ENCODE assay signal across 10 mouse cellular contexts in genomic region chr13:33085695-33086432, GRCm38 (mm10). TPM values are rescaled to one million over a fixed set of nuclear protein-coding genes. Genes with fewer than 3 reads are reported as not detected.
DNase-seq lines count a peak whose midpoint lies in the region; ATAC-seq lines count a peak whose summit lies in the region.
"Had no signal": no experiment of that assay in that cellular context is flagged by ENCODE, and none has a peak within 500 bp of the region (broad histone marks: within the 10 kb centered on the region; RNA-seq: fewer than 3 reads in every experiment).

No protein-coding gene starts in this region.

- no peaks in the 10 kb centered on the region for H3K9me3 ChIP-seq in lung, embryonic 16.5 days (ENCODE audit: control insufficient read depth, low read length)
- no peaks in the 10 kb centered on the region for H3K9me3 ChIP-seq in kidney, embryonic 16.5 days (ENCODE audit: low read length)

- no peak overlapping the region for H3K9ac ChIP-seq in lung, embryonic 16.5 days (ENCODE audit: low read length)
- H3K9ac ChIP-seq in kidney, embryonic 16.5 days (replicated peaks; ENCODE audit: low read length) = no peak overlapping the region
- H3K9ac ChIP-seq: liver, embryonic 15.5 days had no signal

- H3K27me3 ChIP-seq in lung, embryonic 16.5 days (ENCODE audit: control insufficient read depth, insufficient read depth, low read depth, low read length) = no peaks in the 10 kb centered on the region
- H3K27me3 ChIP-seq in kidney, embryonic 16.5 days (ENCODE audit: insufficient read depth, low read length) = no peaks in the 10 kb centered on the region
- H3K27me3 ChIP-seq: liver, embryonic 15.5 days had no signal

- H3K36me3 ChIP-seq in lung, embryonic 16.5 days (ENCODE audit: control insufficient read depth, insufficient read depth, low read length) = no peaks in the 10 kb centered on the region
- no peaks in the 10 kb centered on the region for H3K36me3 ChIP-seq in kidney, embryonic 16.5 days (ENCODE audit: insufficient read depth, low read length)
- H3K36me3 ChIP-seq: liver, embryonic 15.5 days had no signal

- ATAC-seq in lung, embryonic 16.5 days (ENCODE audit: low read depth) = peak; percentile 83
- ATAC-seq in kidney, embryonic 16.5 days (ENCODE audit: low FRiP score, low TSS enrichment) = no peak
- no peak for ATAC-seq in erythroblast, adult 5-6 weeks (replicated peaks; ENCODE audit: low FRiP score, poor library complexity, severe bottlenecking)

- H3K4me1 ChIP-seq in lung, embryonic 16.5 days (replicated peaks; ENCODE audit: control insufficient read depth, insufficient read depth, low read length) = peaks cover 6% of the 10 kb centered on the region
- H3K4me1 ChIP-seq in kidney, embryonic 16.5 days (ENCODE audit: insufficient read depth, low read length) = no peaks in the 10 kb centered on the region
- H3K4me1 ChIP-seq: liver, embryonic 15.5 days had no signal

- no peak overlapping the region for H3K4me2 ChIP-seq in lung, embryonic 16.5 days (ENCODE audit: low read depth, low read length)
- H3K4me2 ChIP-seq in kidney, embryonic 16.5 days (replicated peaks; ENCODE audit: low read depth, low read length) = no peak overlapping the region
- H3K4me2 ChIP-seq: liver, embryonic 15.5 days had no signal

- H3K4me3 ChIP-seq in lung, embryonic 16.5 days (ENCODE audit: low read length) = no peak overlapping the region
- no peak overlapping the region for H3K4me3 ChIP-seq in kidney, embryonic 16.5 days (ENCODE audit: low read length)
- H3K4me3 ChIP-seq: liver, embryonic 15.5 days had no signal

- intact Hi-C loops in heart, postnatal 25 days (cut with DNase I) = no loop called here

- peak; percentile 93 for DNase-seq in heart, adult 11 months
- no peak for DNase-seq in heart, postnatal 25 days (ENCODE audit: low spot score)
- peak; percentile 81 for DNase-seq in cerebellum, adult 11-12 months
- peak; percentile 21 for DNase-seq in heart, postnatal 4 days
- DNase-seq in right cerebral cortex, postnatal 25 days = peak; percentile 34

- no peak overlapping the region; the same call in 1 of the 2 replicates for H3K27ac ChIP-seq in lung, embryonic 16.5 days (ENCODE audit: low read length)
- H3K27ac ChIP-seq in kidney, embryonic 16.5 days (ENCODE audit: low read length) = no peak overlapping the region
- H3K27ac ChIP-seq: liver, embryonic 15.5 days had no signal

RNA-seq across cellular contexts. Expression of gene Serpinb1b, which starts 7.5 kb away (rescaled TPM):
- not detected for total RNA-seq in heart, postnatal 25 days (2021)
- not detected for total RNA-seq in heart, postnatal 4 days (2021)
- polyA plus RNA-seq in lung, embryonic 16.5 days (2015; fragmentation: Nextera tagmentation; extraction: Ambion mirVana) = 0.20 and 0.39 TPM in 2 replicates
- polyA plus RNA-seq in kidney, embryonic 16.5 days (2015; fragmentation: Nextera tagmentation; extraction: Ambion mirVana) = not detected in 2 replicates
- total RNA-seq in erythroblast, adult 5-6 weeks (2015; ENCODE audit: low replicate concordance) = not detected in 2 replicates
- total RNA-seq in erythroblast, adult 5-6 weeks (2017; ENCODE audit: low replicate concordance) = not detected in 2 replicates
- total RNA-seq: gastrocnemius, postnatal 36 days had no signal
- polyA plus RNA-seq: liver, embryonic 15.5 days had no signal

RNA-seq across cellular contexts. Expression of gene Serpinb9b, which starts 58.6 kb away (rescaled TPM):
- under 1 TPM in 1 of 2 experiments, not detected in 1; 0.20 TPM for total RNA-seq in heart, postnatal 25 days (2021)
- under 1 TPM; 0.26 to 0.99 TPM for total RNA-seq in heart, postnatal 4 days (2021)
- polyA plus RNA-seq in lung, embryonic 16.5 days (2015; fragmentation: Nextera tagmentation; extraction: Ambion mirVana) = 0.20 and 0.21 TPM in 2 replicates
- 0.09 TPM in 1 of 2 replicates, not detected in the other for polyA plus RNA-seq in kidney, embryonic 16.5 days (2015; fragmentation: Nextera tagmentation; extraction: Ambion mirVana)
- 0.63 TPM in 1 of 2 replicates, not detected in the other for total RNA-seq in erythroblast, adult 5-6 weeks (2015; ENCODE audit: low replicate concordance)
- total RNA-seq in erythroblast, adult 5-6 weeks (2017; ENCODE audit: low replicate concordance) = not detected in 2 replicates
- total RNA-seq: gastrocnemius, postnatal 36 days had no signal
- polyA plus RNA-seq: liver, embryonic 15.5 days had no signal
